Mouse (Mus musculus) cortical plate, adult 2 months (tissue): ENCODE data around the gene Ttc16. TPM values are rescaled to one million over a fixed set of nuclear protein-coding genes. Genes with fewer than 3 reads are reported as not detected.

ENCODE experiments used
- H3K27ac ChIP-seq: fragments of 200-500 bp; 2 replicates; pipeline ENCODE4 v1.5.1; 2012; ENCODE audit warnings: low read length, control low read depth, inconsistent platforms; ENCODE audit not compliant: insufficient read depth
- H3K4me1 ChIP-seq: fragments of 200-500 bp; 2 replicates; pipeline ENCODE4 v1.6.1; 2011; ENCODE audit warnings: low read length; ENCODE audit not compliant: control insufficient read depth, insufficient read depth
- H3K4me3 ChIP-seq: fragments of 200-500 bp; 2 replicates; pipeline ENCODE4 v1.5.1; 2011; ENCODE audit warnings: mild to moderate bottlenecking, low read length, control low read depth; ENCODE audit not compliant: insufficient read depth
- CTCF ChIP-seq: fragments of 200-500 bp; IDR thresholded peaks from 2 replicates; pipeline ENCODE4 v1.5.1; 2011; ENCODE audit warnings: mild to moderate bottlenecking, control low read depth, low read length; ENCODE audit not compliant: insufficient read depth; ENCODE audit errors: extremely low read depth
- POLR2A ChIP-seq: fragments of 200-500 bp; IDR thresholded peaks from 2 replicates; pipeline ENCODE4 v1.6.1; 2011; ENCODE audit warnings: mild to moderate bottlenecking, low read length, control low read depth; ENCODE audit not compliant: insufficient read depth; ENCODE audit errors: extremely low read depth
- polyA plus RNA-seq: library from polyadenylated mRNA; depleted of rRNA; stranded (reverse); fragments of >200 nt; gene quantifications from 2 replicates; pipeline ENCODE4 v1.2.3, GENCODE M21; 2012

The Ttc16 gene
- polyA plus RNA-seq, 1 experiment: 2.2 TPM

- H3K4me1 ChIP-seq: peaks cover 9% of the 10 kb centered on the region
- no peak overlapping the region for H3K4me3 ChIP-seq
- peak overlapping the region; percentile 26 for H3K27ac ChIP-seq
- TF ChIP-seq POLR2A (0 out of 2 replicates have a peak, but pooled peaks have one; percentile 13), CTCF (no peak)
Observed at GRCm38 (mm10) chr2:32816946-32817581, 41.6 kb upstream of the Ttc16 start.

- Histone ChIP-seq H3K4me3 (no peak overlapping the region), H3K27ac (no peak overlapping the region), H3K4me1 (peaks cover 9% of the 10 kb centered on the region)
- TF ChIP-seq POLR2A: no peak
- TF ChIP-seq CTCF: no peak
Observed at GRCm38 (mm10) chr2:32816497-32816896, 41.1 kb upstream of the Ttc16 start.

GRCm38 (mm10) chr2:32811959-32812358, 36.5 kb upstream of the Ttc16 start:
- H3K4me1 ChIP-seq: peaks cover 4% of the 10 kb centered on the region
- no peak overlapping the region for H3K27ac ChIP-seq
- H3K4me3 ChIP-seq: no peak overlapping the region
- TF ChIP-seq POLR2A (no peak), CTCF (no peak)

- Histone ChIP-seq H3K4me1 (no peaks in the 10 kb centered on the region), H3K27ac (no peak overlapping the region), H3K4me3 (no peak overlapping the region)
- TF ChIP-seq CTCF (no peak), POLR2A (no peak)
Observed at GRCm38 (mm10) chr2:32808816-32809566, 33.6 kb upstream of the Ttc16 start.

- Histone ChIP-seq H3K27ac (peak overlapping the region; percentile 6; the same call in 1 of the 2 replicates), H3K4me1 (peaks cover 4% of the 10 kb centered on the region; the same call in 1 of the 2 replicates), H3K4me3 (no peak overlapping the region)
- TF ChIP-seq POLR2A: no peak
- TF ChIP-seq CTCF: no peak
Observed at GRCm38 (mm10) chr2:32798251-32798962, 23.0 kb upstream of the Ttc16 start.

GRCm38 (mm10) chr2:32795748-32796418, 20.4 kb upstream of the Ttc16 start:
- Histone ChIP-seq H3K4me1 (peaks cover 4% of the 10 kb centered on the region; the same call in 1 of the 2 replicates), H3K27ac (no peak overlapping the region), H3K4me3 (no peak overlapping the region)
- TF ChIP-seq CTCF (no peak), POLR2A (no peak)

GRCm38 (mm10) chr2:32791297-32791696, 15.9 kb upstream of the Ttc16 start:
- Histone ChIP-seq H3K4me1 (no peaks in the 10 kb centered on the region), H3K27ac (no peak overlapping the region), H3K4me3 (no peak overlapping the region)
- no peak for TF ChIP-seq CTCF
- TF ChIP-seq POLR2A: no peak

- TF ChIP-seq POLR2A (no peak), CTCF (no peak)
Observed at GRCm38 (mm10) chr2:32788581-32788980, 13.1 kb upstream of the Ttc16 start.

GRCm38 (mm10) chr2:32787176-32787575, 11.7 kb upstream of the Ttc16 start:
- Histone ChIP-seq H3K4me3 (no peak overlapping the region), H3K4me1 (peaks cover 1% of the 10 kb centered on the region; the same call in 1 of the 2 replicates), H3K27ac (no peak overlapping the region)
- TF ChIP-seq POLR2A: no peak
- TF ChIP-seq CTCF: peak; percentile 29; the same call in 1 of the 2 replicates

More at GRCm38 (mm10) chr2:32788581-32788980, 13.1 kb upstream of the Ttc16 start:
- Histone ChIP-seq H3K4me3 (no peak overlapping the region), H3K27ac (no peak overlapping the region), H3K4me1 (peaks cover 1% of the 10 kb centered on the region; the same call in 1 of the 2 replicates)
